Mouse (Mus musculus): ENCODE measurements around the gene Mxi1. TPM values are rescaled to one million over a fixed set of nuclear protein-coding genes. Genes with fewer than 3 reads are reported as not detected.

Mxi1 gene
- total and polyA plus RNA-seq, 3 experiments = 29.0 to 60.9 TPM; not detected in 1

DNA sequence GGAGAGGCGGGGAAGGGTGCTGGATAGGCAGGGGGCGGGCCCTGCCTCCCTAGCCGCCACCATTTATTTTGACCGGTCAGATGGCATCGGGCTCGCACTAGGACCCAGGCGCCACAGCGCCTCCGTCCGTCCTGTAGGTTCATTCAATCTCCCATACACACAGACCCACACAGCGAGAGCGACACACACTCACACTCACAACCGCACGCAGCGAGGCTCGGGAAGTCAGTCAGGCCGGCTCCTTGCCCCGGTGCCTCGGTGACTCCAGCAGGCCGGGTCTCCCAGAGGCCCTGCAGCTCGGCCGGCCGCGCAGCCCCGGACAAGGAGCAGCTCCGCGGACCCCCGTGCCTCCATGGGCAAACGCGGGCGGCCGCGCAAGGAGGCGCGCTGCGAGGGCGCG is at the start of gene Mxi1 (continued):
- TF ChIP-seq USF2 (IDR thresholded peaks at IDR 0.05; ENCODE audit: borderline replicate concordance in 1 of 2, insufficient read depth in 1 of 2, low read depth in 1 of 2, low read length in 2 of 2) = no peak
- TF ChIP-seq SMC3 (IDR thresholded peaks at IDR 0.05; ENCODE audit: low read depth, low read length) = peak; percentile 16; the same call in 1 of the 2 replicates
- no peak for TF ChIP-seq CHD2 (IDR thresholded peaks at IDR 0.05; ENCODE audit: low read length)

DNA sequence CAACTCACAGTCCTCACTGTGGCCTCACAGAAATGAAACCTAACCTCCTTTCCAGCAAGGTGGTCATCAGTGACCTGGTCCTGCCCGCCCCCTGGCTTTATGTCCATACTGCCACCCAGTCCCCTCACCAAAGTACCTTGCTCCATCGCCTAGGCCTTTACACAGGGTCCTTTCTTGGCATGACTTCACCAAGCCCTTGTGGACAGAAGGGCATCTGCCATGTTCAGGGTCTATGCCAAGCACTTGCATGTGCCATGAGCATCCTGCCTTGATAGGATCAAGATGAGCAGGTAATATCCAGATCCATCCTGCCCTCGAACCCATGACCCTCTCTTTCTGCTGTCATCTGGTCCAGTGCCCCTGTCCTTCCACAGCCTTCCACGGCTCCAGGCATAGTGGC is 49.5 kb upstream of the Mxi1 start:
- Histone ChIP-seq H3K9ac (ENCODE audit: control insufficient read depth, low read depth, low read length, poor library complexity, severe bottlenecking) (no peak overlapping the region), H3K79me2 (ENCODE audit: control insufficient read depth, insufficient read depth, low read length, poor library complexity) (no peaks in the 10 kb centered on the region), H3K9me3 (replicated peaks; ENCODE audit: insufficient read depth, low read length) (no peaks in the 10 kb centered on the region), H3K27me3 (ENCODE audit: control insufficient read depth in 1 of 2, insufficient read depth in 2 of 2, low read length in 2 of 2) (no peaks in the 10 kb centered on the region), H3K27ac (ENCODE audit: control insufficient read depth, low read depth, low read length) (no peak overlapping the region), H3K4me1 (ENCODE audit: control insufficient read depth in 1 of 2, insufficient read depth in 2 of 2, low read length in 2 of 2) (peaks cover 15 to 32% of the 10 kb centered on the region in 2 experiments), H3K36me3 (ENCODE audit: control insufficient read depth in 1 of 2, insufficient read depth in 2 of 2, low read length in 2 of 2) (peaks cover 0 to 21% of the 10 kb centered on the region in 2 experiments; a peak in 2 of 4 replicates), H3K4me3 (ENCODE audit: control insufficient read depth in 1 of 2, insufficient read depth in 1 of 2, low read depth in 2 of 2, low read length in 2 of 2) (no peak overlapping the region)
- DNase-seq (ENCODE audit: low read depth, low spot score) = no peak
- TF ChIP-seq POLR2AphosphoS5 (IDR thresholded peaks at IDR 0.05; ENCODE audit: borderline replicate concordance, low read depth, low read length) (no peak), GABPA (IDR thresholded peaks at IDR 0.05; ENCODE audit: low read depth, low read length) (no peak), TBP (IDR thresholded peaks at IDR 0.05; ENCODE audit: low read depth, low read length) (no peak), NRF1 (IDR thresholded peaks at IDR 0.05; ENCODE audit: insufficient read depth, low read depth, low read length, poor library complexity, severe bottlenecking) (no peak), USF2 (IDR thresholded peaks at IDR 0.05; ENCODE audit: borderline replicate concordance in 1 of 2, insufficient read depth in 1 of 2, low read depth in 1 of 2, low read length in 2 of 2) (no peak), ZKSCAN1 (IDR thresholded peaks at IDR 0.05; ENCODE audit: low read depth, low read length) (no peak), SMC3 (IDR thresholded peaks at IDR 0.05; ENCODE audit: low read depth, low read length) (no peak), JUND (IDR thresholded peaks at IDR 0.05; ENCODE audit: low read depth, low read length) (no peak)

GRCm38 (mm10) chr19:53262061-53262460 is 48.3 kb upstream of the Mxi1 start:
- Histone ChIP-seq H3K79me2 (ENCODE audit: control insufficient read depth, insufficient read depth, low read length, poor library complexity) (no peaks in the 10 kb centered on the region), H3K36me3 (ENCODE audit: control insufficient read depth in 1 of 2, insufficient read depth in 2 of 2, low read length in 2 of 2) (peaks cover 0 to 16% of the 10 kb centered on the region in 2 experiments; a peak in 2 of 4 replicates), H3K9me3 (replicated peaks; ENCODE audit: insufficient read depth, low read length) (no peaks in the 10 kb centered on the region), H3K4me3 (ENCODE audit: control insufficient read depth in 1 of 2, insufficient read depth in 1 of 2, low read depth in 2 of 2, low read length in 2 of 2) (no peak overlapping the region), H3K9ac (ENCODE audit: control insufficient read depth, low read depth, low read length, poor library complexity, severe bottlenecking) (no peak overlapping the region), H3K4me1 (ENCODE audit: control insufficient read depth in 1 of 2, insufficient read depth in 2 of 2, low read length in 2 of 2) (peaks cover 13 to 25% of the 10 kb centered on the region in 2 experiments), H3K27ac (ENCODE audit: control insufficient read depth, low read depth, low read length) (no peak overlapping the region), H3K27me3 (ENCODE audit: control insufficient read depth in 1 of 2, insufficient read depth in 2 of 2, low read length in 2 of 2) (no peaks in the 10 kb centered on the region)
- TF ChIP-seq SMC3 (IDR thresholded peaks at IDR 0.05; ENCODE audit: low read depth, low read length) (no peak), RCOR1 (IDR thresholded peaks at IDR 0.05; ENCODE audit: low read depth, low read length) (no peak), UBTF (IDR thresholded peaks at IDR 0.05; ENCODE audit: borderline replicate concordance, insufficient read depth, low read depth, low read length) (no peak), JUND (IDR thresholded peaks at IDR 0.05; ENCODE audit: low read depth, low read length) (no peak), GABPA (IDR thresholded peaks at IDR 0.05; ENCODE audit: low read depth, low read length) (no peak), TCF12 (IDR thresholded peaks at IDR 0.05; ENCODE audit: low read depth, low read length) (no peak), ETS1 (IDR thresholded peaks at IDR 0.05; ENCODE audit: low read depth, low read length) (no peak), NRF1 (IDR thresholded peaks at IDR 0.05; ENCODE audit: insufficient read depth, low read depth, low read length, poor library complexity, severe bottlenecking) (no peak), NELFE (IDR thresholded peaks at IDR 0.05; ENCODE audit: low read depth, low read length) (no peak), MXI1 (IDR thresholded peaks at IDR 0.05; ENCODE audit: low read depth, low read length) (no peak), MYB (IDR thresholded peaks at IDR 0.05; ENCODE audit: low read depth, low read length) (no peak), POLR2A (IDR thresholded peaks at IDR 0.05; ENCODE audit: control insufficient read depth in 1 of 2, insufficient read depth in 1 of 2, low read depth in 1 of 2, low read length in 2 of 2, poor library complexity in 1 of 2) (no peak), SIN3A (IDR thresholded peaks at IDR 0.05; ENCODE audit: low read length) (no peak), ZMIZ1 (IDR thresholded peaks at IDR 0.05; ENCODE audit: low read depth, low read length) (no peak), ZC3H11A (IDR thresholded peaks at IDR 0.05; ENCODE audit: low read depth, low read length) (no peak), MAZ (IDR thresholded peaks at IDR 0.05; ENCODE audit: low read depth, low read length) (no peak)
- no peak for DNase-seq (ENCODE audit: low read depth, low spot score)
